Mouse (Mus musculus): ENCODE measurements at regions not wholly inside any gene's neighbourhood (a gene's known extent, or its start where the extent isn't known, plus 50 kb on each side); places are given as distances from the start of the nearest gene placed in this dataset.

DNA sequence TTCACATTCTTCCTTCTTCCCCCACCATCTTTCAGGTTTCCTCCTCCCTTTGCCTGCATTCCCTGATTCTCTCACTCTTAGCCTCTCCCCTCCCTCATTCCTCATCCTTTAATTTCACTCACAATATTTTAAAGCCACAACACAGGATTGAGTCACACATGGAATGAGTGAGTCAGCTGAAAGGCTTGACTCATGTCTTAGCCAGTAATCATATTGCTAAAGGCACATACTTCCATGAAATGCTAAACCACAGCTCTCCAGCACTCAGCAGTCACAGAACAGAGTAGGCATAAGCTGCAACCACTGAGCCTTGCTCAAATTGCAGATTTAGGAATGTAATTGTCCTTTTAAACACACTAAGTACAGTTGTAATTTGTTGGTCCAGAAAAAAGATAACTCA lies 386.2 kb downstream of the Phex start:
- TF ChIP-seq POLR2A (IDR thresholded peaks at IDR 0.05; ENCODE audit: control insufficient read depth in 1 of 2, insufficient read depth in 1 of 2, low read depth in 1 of 2, low read length in 2 of 2, poor library complexity in 1 of 2): no peak
- TF ChIP-seq SIN3A (IDR thresholded peaks at IDR 0.05; ENCODE audit: low read length): no peak
- no peak for TF ChIP-seq TCF12 (IDR thresholded peaks at IDR 0.05; ENCODE audit: low read depth, low read length)
- no peak for TF ChIP-seq TAL1 (IDR thresholded peaks at IDR 0.05; ENCODE audit: low read length)
- TF ChIP-seq CTCF (IDR thresholded peaks at IDR 0.05 in 2 of 3, conservative IDR thresholded peaks at IDR 0.05 in 1 of 3; ENCODE audit: control insufficient read depth in 1 of 3, insufficient read depth in 1 of 3, low read depth in 2 of 3, low read length in 3 of 3, poor library complexity in 1 of 3, severe bottlenecking in 1 of 3): no peak
- no peak for TF ChIP-seq MEF2A (IDR thresholded peaks at IDR 0.05; ENCODE audit: extremely low read depth, insufficient replicate concordance, low read depth, low read length, poor library complexity, severe bottlenecking)
- no peak for TF ChIP-seq ZC3H11A (IDR thresholded peaks at IDR 0.05; ENCODE audit: low read depth, low read length)
